1 mouse cellular context compared by ENCODE assay signal in the genomic region with DNA sequence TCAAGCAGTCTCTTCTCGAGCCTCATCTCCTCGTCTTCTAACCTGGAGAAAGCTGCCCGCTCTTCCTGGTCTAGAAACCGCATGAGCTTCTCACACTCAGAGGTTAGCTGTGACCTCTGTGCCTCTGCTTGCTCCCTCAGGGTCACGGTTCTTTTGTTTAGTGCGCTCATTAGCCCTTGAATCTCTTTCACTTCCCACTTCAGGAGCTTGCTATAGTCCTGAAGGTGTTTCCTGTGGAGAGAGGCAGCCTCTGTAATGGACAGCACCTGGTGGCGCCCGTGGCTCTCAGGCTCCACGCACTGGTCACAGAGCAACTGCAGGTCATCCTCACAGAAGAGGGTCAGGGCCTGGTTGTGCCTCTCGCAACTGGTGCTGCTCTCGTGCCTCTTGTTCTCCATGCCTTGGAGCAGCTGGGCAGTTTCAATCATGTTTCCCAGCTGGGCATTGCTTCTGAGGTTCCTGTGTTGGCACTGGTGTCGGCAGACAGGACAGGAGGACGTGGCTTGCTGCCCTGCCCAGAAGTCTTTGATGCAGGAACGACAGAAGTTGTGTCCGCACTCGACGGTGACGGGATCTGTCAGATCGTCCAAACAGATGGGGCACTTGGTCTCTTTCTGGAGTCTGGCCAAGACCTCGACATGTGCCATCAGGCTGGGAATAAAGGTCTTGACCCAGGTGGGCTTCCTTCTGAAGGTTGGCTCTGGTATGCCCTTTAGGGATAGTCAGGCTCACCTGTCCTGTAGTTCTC.
TF ChIP-seq lines count a peak whose summit lies in the region.

No protein-coding gene starts in this region.

TF ChIP-seq in CH12.LX, 34 proteins besides CTCF, POLR2A, EP300 and RAD21:
- TF ChIP-seq IRF4 (IDR thresholded peaks at IDR 0.05; ENCODE audit: low read depth, low read length) (peak; percentile 61), ZC3H11A (IDR thresholded peaks at IDR 0.05; ENCODE audit: low read depth, low read length) (no peak), TCF12 (IDR thresholded peaks at IDR 0.05; ENCODE audit: low read depth, low read length) (peak; percentile 65; the same call in 1 of the 2 replicates), NRF1 (IDR thresholded peaks at IDR 0.05; ENCODE audit: low read depth, low read length) (no peak), ETS1 (conservative IDR thresholded peaks at IDR 0.05; ENCODE audit: low read depth, low read length) (peak; percentile 20), ZMIZ1 (IDR thresholded peaks at IDR 0.05; ENCODE audit: low read depth, low read length) (no peak), MAFK (IDR thresholded peaks at IDR 0.05; ENCODE audit: insufficient replicate concordance, low read length) (0 out of 2 replicates have a peak, but pooled peaks have one; percentile 37), POLR2AphosphoS2 (IDR thresholded peaks at IDR 0.05; ENCODE audit: low read depth, low read length) (no peak), NELFE (IDR thresholded peaks at IDR 0.05; ENCODE audit: low read depth, low read length) (no peak), MAZ (IDR thresholded peaks at IDR 0.05; ENCODE audit: low read depth, low read length) (no peak), RCOR1 (conservative IDR thresholded peaks at IDR 0.05; ENCODE audit: low read depth, low read length) (0 out of 2 replicates have a peak, but pooled peaks have one; percentile 25), MEF2A (IDR thresholded peaks at IDR 0.05; ENCODE audit: borderline replicate concordance, low read depth, low read length) (0 out of 2 replicates have a peak, but pooled peaks have one; percentile 18), ELF1 (IDR thresholded peaks at IDR 0.05; ENCODE audit: low read depth, low read length) (peak; percentile 45; the same call in 1 of the 2 replicates), BHLHE40 (IDR thresholded peaks at IDR 0.05; ENCODE audit: low read depth, low read length) (peak; percentile 74)
